Mouse (Mus musculus) stomach, postnatal 0 days (tissue): ENCODE data around the gene Gm20683.

Source experiments
- CTCF ChIP-seq: IDR thresholded peaks from 2 replicates; pipeline ENCODE4 v1.5.1; 2016; ENCODE audit warnings: antibody characterized with exemption, low read depth, mild to moderate bottlenecking, moderate library complexity
- EP300 ChIP-seq: optimal IDR thresholded peaks from 2 replicates; pipeline ENCODE3; 2016; ENCODE audit warnings: antibody characterized with exemption

- TF ChIP-seq CTCF (no peak), EP300 (no peak)
Measured at GRCm38 (mm10) chr17:25869954-25870353, 28.4 kb upstream of the Gm20683 start.
